In the genomic region with DNA sequence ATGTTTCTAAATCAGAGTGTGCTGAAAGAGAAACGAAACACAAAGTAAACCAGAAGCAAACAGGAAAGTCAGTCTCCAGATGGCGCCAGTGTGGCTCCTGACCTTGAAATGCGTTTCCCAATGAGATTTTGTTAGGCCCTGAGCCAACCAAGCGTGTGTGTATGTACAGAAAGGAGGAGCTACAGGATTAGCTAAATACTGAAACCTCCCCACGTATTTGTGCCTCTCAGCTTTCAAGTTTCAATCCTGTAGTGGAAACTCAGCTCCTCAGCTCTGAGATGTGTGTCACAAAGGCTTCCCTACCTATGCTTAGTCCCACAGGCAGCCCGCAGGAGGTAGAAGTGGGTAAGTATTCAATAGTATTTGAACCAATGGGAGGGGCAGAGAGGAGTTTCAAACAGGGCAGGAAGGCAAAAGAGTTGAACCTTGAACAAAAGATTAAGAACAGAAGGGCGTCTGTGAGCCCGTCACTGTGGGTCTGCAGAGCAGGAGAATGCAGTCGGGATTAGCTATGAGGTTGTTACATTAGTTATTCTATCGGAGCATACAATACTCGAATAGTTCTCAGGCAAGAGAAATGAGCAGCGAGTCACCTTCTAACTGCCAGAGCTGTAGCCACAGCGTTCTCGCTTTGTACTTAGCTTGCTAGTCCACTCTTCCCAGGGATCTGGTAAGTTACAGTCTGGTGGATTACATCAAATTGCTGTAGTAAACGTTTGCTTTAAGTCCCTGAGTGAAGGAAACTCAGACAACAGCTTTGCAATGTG, we compare ENCODE assay signal across 8 mouse cellular contexts. TPM values are rescaled to one million over a fixed set of nuclear protein-coding genes. Genes with fewer than 3 reads are reported as not detected.
A peak's percentile ranks its signal among the peaks of the same experiment; 100 is the strongest.
DNase-seq lines count a peak whose midpoint lies in the region; ATAC-seq and TF ChIP-seq lines count a peak whose summit lies in the region.

A gene (plus strand): TSS at position 213 of the 767 bp plus-strand sequence.

- H3K9me3 ChIP-seq in embryonic facial prominence, embryonic 15.5 days (replicated peaks): no peaks in the 10 kb centered on the region
- H3K9me3 ChIP-seq in limb, embryonic 15.5 days: no peaks in the 10 kb centered on the region
- H3K9me3 ChIP-seq in midbrain, postnatal 0 days (ENCODE audit: low read length): no peaks in the 10 kb centered on the region

- H3K4me2 ChIP-seq in embryonic facial prominence, embryonic 15.5 days (replicated peaks): peak within 1 kb of the TSS; percentile 51
- peak within 1 kb of the TSS; percentile 47 for H3K4me2 ChIP-seq in limb, embryonic 15.5 days
- H3K4me2 ChIP-seq in midbrain, postnatal 0 days (ENCODE audit: low read depth, low read length, poor library complexity, severe bottlenecking): peak within 1 kb of the TSS; percentile 48

- ATAC-seq in embryonic facial prominence, embryonic 15.5 days (ENCODE audit: insufficient number of reproducible peaks, low FRiP score, low TSS enrichment, low read depth): peak; percentile 88
- peak; percentile 77 for ATAC-seq in limb, embryonic 15.5 days (ENCODE audit: insufficient number of reproducible peaks, low FRiP score, low TSS enrichment, low read depth)
- ATAC-seq in midbrain, postnatal 0 days (ENCODE audit: low FRiP score): peak; percentile 84

- peak within 1 kb of the TSS; percentile 81 for H3K4me3 ChIP-seq in bone marrow, adult 2 months (replicated peaks; ENCODE audit: control insufficient read depth, low read depth, low read length)
- H3K4me3 ChIP-seq in embryonic facial prominence, embryonic 15.5 days (replicated peaks): peak within 1 kb of the TSS; percentile 50
- H3K4me3 ChIP-seq in heart, adult 2 months: peak within 1 kb of the TSS; percentile 84
- H3K4me3 ChIP-seq in kidney, adult 2 months (ENCODE audit: insufficient read depth, low read depth, low read length): peak within 1 kb of the TSS; percentile 91
- peak within 1 kb of the TSS; percentile 43 for H3K4me3 ChIP-seq in limb, embryonic 15.5 days
- H3K4me3 ChIP-seq in midbrain, postnatal 0 days (ENCODE audit: low read depth, low read length): peak within 1 kb of the TSS; percentile 35

- no peaks in the 10 kb centered on the region for H3K27me3 ChIP-seq in embryonic facial prominence, embryonic 15.5 days
- no peaks in the 10 kb centered on the region for H3K27me3 ChIP-seq in heart, adult 2 months (ENCODE audit: control insufficient read depth, insufficient read depth, low read length)
- H3K27me3 ChIP-seq in kidney, adult 2 months (replicated peaks; ENCODE audit: control insufficient read depth, insufficient read depth, low read length): no peaks in the 10 kb centered on the region
- no peaks in the 10 kb centered on the region for H3K27me3 ChIP-seq in limb, embryonic 15.5 days
- H3K27me3 ChIP-seq in midbrain, postnatal 0 days (ENCODE audit: insufficient read depth, low read length): no peaks in the 10 kb centered on the region

- under 1% methylated on average over 15 of the region's 15 CpGs for WGBS in bone marrow, adult 2 months
- 2% methylated on average over 15 of the region's 15 CpGs for WGBS in embryonic facial prominence, embryonic 15.5 days
- 0% methylated on average over 15 of the region's 15 CpGs for whole genome bisulfite sequencing in heart, adult 2 months
- under 1% methylated on average over 15 of the region's 15 CpGs for WGBS in kidney, adult 2 months
- WGBS in limb, embryonic 15.5 days: 4% methylated on average over 15 of the region's 15 CpGs
- WGBS in midbrain, postnatal 0 days: under 1% methylated on average over 15 of the region's 15 CpGs

- peak within 1 kb of the TSS; percentile 48 for H3K9ac ChIP-seq in embryonic facial prominence, embryonic 15.5 days
- peak within 1 kb of the TSS; percentile 99 for H3K9ac ChIP-seq in heart, adult 2 months (ENCODE audit: low read depth, low read length)
- peak within 1 kb of the TSS; percentile 29; the same call in 1 of the 2 replicates for H3K9ac ChIP-seq in limb, embryonic 15.5 days
- peak within 1 kb of the TSS; percentile 44 for H3K9ac ChIP-seq in midbrain, postnatal 0 days (replicated peaks; ENCODE audit: low read length, poor library complexity, severe bottlenecking)

- peaks cover 1% of the 10 kb centered on the region; the same call in 1 of the 2 replicates for H3K79me2 ChIP-seq in heart, adult 2 months (replicated peaks; ENCODE audit: control insufficient read depth, insufficient read depth, low read length)

- H3K36me3 ChIP-seq in embryonic facial prominence, embryonic 15.5 days: peaks cover 6% of the 10 kb centered on the region; the same call in 1 of the 2 replicates
- peaks cover 27% of the 10 kb centered on the region for H3K36me3 ChIP-seq in heart, adult 2 months (ENCODE audit: control insufficient read depth, insufficient read depth, low read length)
- peaks cover 16% of the 10 kb centered on the region for H3K36me3 ChIP-seq in kidney, adult 2 months (ENCODE audit: control insufficient read depth, insufficient read depth, low read length)
- no peaks in the 10 kb centered on the region for H3K36me3 ChIP-seq in limb, embryonic 15.5 days
- H3K36me3 ChIP-seq in midbrain, postnatal 0 days (ENCODE audit: insufficient read depth, low read length): no peaks in the 10 kb centered on the region

- intact Hi-C loops in heart, adult 2 months (cut with DNase I): loop anchor here (1.0 to 10.0 kb wide), 5 partner anchors 36 to 354 kb away; a partner anchor contains a TSS

- TF ChIP-seq POLR2A in bone marrow, adult 2 months (IDR thresholded peaks at IDR 0.05; ENCODE audit: borderline replicate concordance, control insufficient read depth, low read depth, low read length): no peak
- peak; percentile 99 for TF ChIP-seq POLR2A in heart, adult 2 months (IDR thresholded peaks at IDR 0.05; ENCODE audit: insufficient read depth, low read depth, low read length)
- TF ChIP-seq POLR2A in kidney, adult 2 months (IDR thresholded peaks at IDR 0.05; ENCODE audit: low read depth, low read length): peak; percentile 27

- peak; percentile 98 for TF ChIP-seq EP300 in heart, adult 2 months (IDR thresholded peaks at IDR 0.05; ENCODE audit: insufficient read depth, low read depth, low read length)

- peak within 1 kb of the TSS; percentile 77 for H3K27ac ChIP-seq in bone marrow, adult 2 months (ENCODE audit: control insufficient read depth, insufficient read depth, low read depth, low read length, poor library complexity)
- H3K27ac ChIP-seq in embryonic facial prominence, embryonic 15.5 days (replicated peaks): peak within 1 kb of the TSS; percentile 94
- peak within 1 kb of the TSS; percentile 99 for H3K27ac ChIP-seq in heart, adult 2 months
- peak within 1 kb of the TSS; percentile 98 for H3K27ac ChIP-seq in kidney, adult 2 months (ENCODE audit: insufficient read depth, low read depth, low read length)
- H3K27ac ChIP-seq in limb, embryonic 15.5 days: peak within 1 kb of the TSS; percentile 86
- peak within 1 kb of the TSS; percentile 62 for H3K27ac ChIP-seq in midbrain, postnatal 0 days (ENCODE audit: low read depth, low read length)

- peak; percentile 72 to 74 for DNase-seq in B cell, adult 2 months
- DNase-seq in heart, adult 2 months: peak; percentile 79 to 90
- peak; percentile 96 for DNase-seq in kidney, adult 2 months
- peak; percentile 91 for DNase-seq in midbrain, postnatal 0 days (ENCODE audit: low spot score)
- peak; percentile 56 to 80 for DNase-seq in spleen, postnatal 10 days (ENCODE audit: low spot score in 2 of 2)

- peak; percentile 63 for TF ChIP-seq CTCF in bone marrow, adult 2 months (IDR thresholded peaks at IDR 0.05; ENCODE audit: control insufficient read depth, insufficient read depth, low read length)
- peak; percentile 74 for TF ChIP-seq CTCF in heart, adult 2 months (IDR thresholded peaks at IDR 0.05)
- peak; percentile 64 for TF ChIP-seq CTCF in kidney, adult 2 months (conservative IDR thresholded peaks at IDR 0.05; ENCODE audit: insufficient read depth, insufficient read length, low read depth, low read length)
- peak; percentile 62 for TF ChIP-seq CTCF in midbrain, postnatal 0 days (IDR thresholded peaks at IDR 0.05)

- H3K4me1 ChIP-seq in bone marrow, adult 2 months (ENCODE audit: control insufficient read depth, insufficient read depth, low read length): no peaks in the 10 kb centered on the region; the same call in 1 of the 2 replicates
- H3K4me1 ChIP-seq in embryonic facial prominence, embryonic 15.5 days: no peaks in the 10 kb centered on the region
- peaks cover 4% of the 10 kb centered on the region for H3K4me1 ChIP-seq in heart, adult 2 months (ENCODE audit: control insufficient read depth, insufficient read depth, low read length)
- peaks cover 19% of the 10 kb centered on the region; the same call in 1 of the 2 replicates for H3K4me1 ChIP-seq in kidney, adult 2 months (ENCODE audit: control insufficient read depth, insufficient read depth, low read length)
- H3K4me1 ChIP-seq in limb, embryonic 15.5 days: no peaks in the 10 kb centered on the region
- H3K4me1 ChIP-seq in midbrain, postnatal 0 days (ENCODE audit: insufficient read depth, low read length): no peaks in the 10 kb centered on the region

RNA-seq across cellular contexts. Expression of the gene that starts here (rescaled TPM):
- 57.9 and 122 TPM in 2 replicates for polyA plus RNA-seq in bone marrow, adult 2 months (2011; ENCODE audit: insufficient read depth, insufficient read length, low replicate concordance, missing spikeins)
- polyA plus RNA-seq in embryonic facial prominence, embryonic 15.5 days (2015; fragmentation: Nextera tagmentation; extraction: Ambion mirVana): 0.46 and 0.80 TPM in 2 replicates
- 10 to 100 TPM; 28.7 to 40.7 TPM for total RNA-seq in heart, adult 2 months (2021)
- 32.4 and 47.0 TPM in 2 replicates for polyA plus RNA-seq in heart, adult 2 months (2012; rRNA removed)
- polyA plus RNA-seq in kidney, adult 2 months (2012; rRNA removed): 42.9 and 67.0 TPM in 2 replicates
- 0.44 TPM in 1 of 2 replicates, not detected in the other for polyA plus RNA-seq in limb, embryonic 15.5 days (2015; fragmentation: Nextera tagmentation; extraction: Ambion mirVana)
- 11.0 and 12.9 TPM in 2 replicates for total RNA-seq in midbrain, postnatal 0 days (2014; rRNA removed)
- polyA plus RNA-seq in midbrain, postnatal 0 days (2015; fragmentation: Nextera tagmentation; extraction: Ambion mirVana): 0.13 TPM in 1 of 2 replicates, not detected in the other

Comparison
In these comparisons a context has a peak if more than half of its experiments do, and no peak if none do; other contexts are left out.
1. Peak in every context shown above with its lines: DNase-seq, ATAC-seq, H3K4me3 ChIP-seq and H3K27ac ChIP-seq.
2. RNA of the gene that starts here (polyA plus RNA-seq): 57.9 to 122 TPM in bone marrow, adult 2 months, 42.9 to 67.0 TPM in kidney, adult 2 months and 32.4 to 47.0 TPM in heart, adult 2 months; 0.46 to 0.80 TPM in embryonic facial prominence, embryonic 15.5 days, 0.44 TPM in limb, embryonic 15.5 days and 0.13 TPM in midbrain, postnatal 0 days; every median in the first group is over 10 times any median in the second.
3. Peak in ATAC-seq, H3K4me3 ChIP-seq, H3K27ac ChIP-seq, H3K9ac ChIP-seq and H3K4me2 ChIP-seq in embryonic facial prominence, embryonic 15.5 days; RNA of the gene not detected or under 1 TPM.
4. Peak in ATAC-seq, H3K4me3 ChIP-seq, H3K27ac ChIP-seq, H3K9ac ChIP-seq and H3K4me2 ChIP-seq in limb, embryonic 15.5 days; RNA of the gene not detected or under 1 TPM.
5. H3K4me3 ChIP-seq: peak in every context shown above with its lines; median percentile 91 in kidney, adult 2 months; 84 in heart, adult 2 months; 81 in bone marrow, adult 2 months; 50 in embryonic facial prominence, embryonic 15.5 days; 43 in limb, embryonic 15.5 days; 35 in midbrain, postnatal 0 days.
6. H3K9ac ChIP-seq: peak in every context shown above with its lines; median percentile 99 in heart, adult 2 months; 48 in embryonic facial prominence, embryonic 15.5 days; 44 in midbrain, postnatal 0 days; 29 in limb, embryonic 15.5 days.